Mouse (Mus musculus) inflammation-experienced regulatory T-cells, adult 6 months (primary cell): ENCODE data around the gene Arid5b. TPM values are rescaled to one million over a fixed set of nuclear protein-coding genes. Genes with fewer than 3 reads are reported as not detected.
A peak's percentile ranks its signal among the peaks of the same experiment; 100 is the strongest.

ENCODE experiments used
- ATAC-seq: one replicate; pipeline ENCODE4 v1.8.0; 2017
- polyA plus RNA-seq, 3 experiments: library from polyadenylated mRNA; unstranded; fragments of 100-300 nt; shearing (Covaris generic); gene quantifications; one replicate each; pipeline ENCODE4 v1.2.1; 2017

Gene Arid5b
- polyA plus RNA-seq, 3 experiments from 2014 or later: 28.4 to 78.0 (median 56.4) TPM

GRCm38 (mm10) chr10:68191691-68192380 lies 86.7 kb downstream of the Arid5b start:
- peak; percentile 51 for ATAC-seq

DNA sequence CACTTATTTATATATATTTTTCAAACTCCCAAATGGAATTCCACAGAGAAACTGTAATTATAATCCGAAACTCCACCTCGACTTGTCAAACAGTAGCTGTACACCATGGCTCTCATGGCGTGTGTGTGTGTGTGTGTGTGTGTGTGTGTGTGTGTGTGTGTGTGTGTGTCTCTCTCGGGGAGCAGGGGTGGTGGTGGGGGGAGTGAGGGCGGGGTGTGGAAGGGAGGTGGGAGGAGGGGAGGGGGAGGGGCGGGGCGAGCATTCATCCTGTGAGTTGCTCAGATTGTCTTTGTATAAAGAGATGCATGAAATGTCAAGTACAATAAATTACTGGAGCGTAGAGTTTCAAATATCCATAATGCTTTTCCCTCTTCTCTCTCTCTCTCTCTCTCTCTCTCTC lies 87.4 kb downstream of the Arid5b start:
- ATAC-seq: no peak

DNA sequence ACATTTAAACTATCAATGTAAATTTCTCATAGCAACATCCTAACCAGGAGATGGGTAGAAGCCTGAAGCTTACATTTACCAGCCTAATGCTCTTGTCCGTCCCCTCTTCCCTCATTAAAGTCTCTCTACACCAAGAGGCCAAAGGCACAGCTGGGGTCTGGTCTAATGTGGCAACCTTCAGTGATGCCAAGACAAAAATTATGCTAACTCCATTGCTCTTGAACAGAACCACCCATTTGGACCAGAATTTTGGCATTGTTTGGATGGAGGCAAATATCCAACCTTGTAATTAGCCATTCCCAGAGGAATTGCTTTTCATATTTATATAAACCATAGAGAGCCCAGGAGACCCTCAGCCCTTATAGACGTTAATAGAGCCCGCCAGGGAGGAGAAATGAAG lies 88.7 kb downstream of the Arid5b start:
- ATAC-seq: no peak

DNA sequence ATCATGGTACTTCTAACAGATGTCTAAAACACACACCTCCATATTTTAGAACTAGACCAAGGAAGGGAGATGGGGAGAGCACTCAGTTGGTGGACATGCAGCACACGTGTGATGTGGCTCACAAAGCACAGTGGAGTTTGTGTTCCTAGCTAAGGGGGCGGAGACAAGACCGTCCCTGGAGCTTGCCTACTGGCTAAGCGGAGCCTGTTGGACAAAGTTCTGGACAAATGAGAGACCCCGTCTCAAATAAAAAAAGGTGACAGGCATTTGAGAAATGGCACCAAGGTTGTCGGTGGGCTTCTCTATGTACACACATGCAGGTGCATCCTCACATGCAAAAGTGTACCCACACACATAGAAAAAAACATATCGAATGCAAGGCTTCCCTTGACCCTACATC lies 95.4 kb downstream of the Arid5b start:
- no peak for ATAC-seq

DNA sequence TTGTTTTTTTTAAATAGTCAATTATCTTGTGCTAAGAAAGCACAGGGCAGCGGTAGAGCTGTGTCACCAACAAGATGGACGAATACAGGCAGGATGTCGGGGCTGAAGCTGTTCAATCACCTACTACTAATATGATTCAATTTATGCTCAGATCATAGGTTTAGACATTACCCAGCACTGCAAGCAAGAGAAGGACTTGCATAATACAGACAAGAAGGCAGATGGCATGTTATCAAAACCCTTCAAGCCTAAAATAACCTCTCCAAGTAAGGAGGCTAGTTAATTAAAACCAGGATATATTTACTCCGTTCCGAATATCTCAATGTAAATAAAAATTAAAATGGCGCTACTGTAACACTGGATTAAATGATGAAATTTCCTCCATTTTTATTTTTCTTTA lies 96.3 kb downstream of the Arid5b start:
- ATAC-seq: no peak

DNA sequence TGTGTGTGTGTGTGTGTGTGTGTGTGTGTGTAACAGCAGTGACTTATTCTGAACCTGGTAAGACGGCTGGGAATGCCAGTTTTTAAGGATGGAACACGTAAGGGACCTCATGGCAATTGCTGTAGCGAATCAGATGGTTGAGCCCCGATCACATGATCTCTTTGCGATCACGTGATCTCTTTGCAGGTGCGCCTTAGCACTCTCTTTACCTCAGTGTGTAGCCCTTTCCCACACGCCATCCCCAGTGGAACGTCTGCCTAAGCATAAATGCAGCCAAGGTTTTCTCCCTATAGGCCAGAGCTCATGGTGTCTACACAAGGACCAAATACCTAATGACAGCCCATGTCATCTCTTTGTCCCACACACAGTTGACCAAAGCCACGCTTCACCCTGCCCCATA lies 97.4 kb downstream of the Arid5b start:
- ATAC-seq: no peak

DNA sequence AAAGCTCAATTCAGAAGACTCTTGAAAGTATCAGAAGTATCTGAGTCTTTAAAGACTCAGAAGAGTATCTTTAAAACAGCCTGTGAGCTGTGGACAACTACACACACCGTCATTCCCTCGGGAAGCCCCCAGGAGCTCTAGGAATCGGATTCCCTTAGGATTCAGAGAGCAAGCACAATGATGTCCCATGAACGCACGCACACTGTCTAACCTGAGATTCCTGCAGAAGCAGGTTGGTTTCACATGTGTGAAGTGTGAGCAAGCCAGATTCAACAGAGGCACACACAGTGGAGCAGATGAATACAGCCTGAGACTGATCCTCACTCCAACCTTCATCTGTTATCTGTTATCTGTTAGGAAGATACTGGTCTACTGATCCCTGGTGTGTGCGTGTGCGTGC lies 97.8 kb downstream of the Arid5b start:
- no peak for ATAC-seq

DNA sequence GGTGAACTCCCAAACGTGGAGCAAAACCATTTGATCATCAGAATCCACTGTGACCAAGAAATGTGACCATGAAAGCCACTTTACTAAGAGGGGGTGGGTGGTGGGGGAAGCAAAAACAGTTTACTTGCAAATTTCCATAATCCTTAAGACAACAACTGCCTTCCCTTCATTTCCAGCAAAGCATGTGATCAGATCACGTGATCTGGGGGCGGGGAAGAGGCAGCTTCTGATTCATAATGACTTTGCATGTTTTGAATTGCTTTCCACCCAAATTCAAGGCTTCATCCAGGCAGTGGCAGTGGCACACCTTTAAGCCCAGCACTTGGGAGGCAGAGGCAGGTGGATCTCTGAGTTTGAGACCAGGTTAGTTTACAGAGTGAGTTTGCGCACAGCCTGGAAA lies 98.4 kb downstream of the Arid5b start:
- ATAC-seq: no peak

GRCm38 (mm10) chr10:68179741-68180140 lies 98.8 kb downstream of the Arid5b start:
- ATAC-seq: no peak

DNA sequence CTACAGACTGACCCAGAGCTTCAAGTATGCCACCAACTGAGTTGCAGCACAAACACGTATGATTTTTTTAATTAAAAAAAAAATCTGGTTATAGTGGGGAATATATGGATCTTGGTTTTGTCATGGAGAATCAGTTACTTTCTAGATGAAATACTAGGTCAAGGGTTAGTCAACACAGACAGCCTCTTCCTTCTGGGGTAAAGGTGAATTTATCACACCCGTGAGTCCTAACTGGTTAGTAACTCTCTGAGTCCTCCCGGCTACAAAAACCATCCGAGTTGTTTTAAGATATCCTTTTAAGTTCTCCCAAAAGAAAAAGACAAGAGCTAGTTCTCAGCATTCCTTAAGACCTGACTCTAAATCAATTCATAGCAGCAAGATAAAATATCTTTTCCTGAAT lies 99.2 kb downstream of the Arid5b start:
- ATAC-seq: no peak

GRCm38 (mm10) chr10:68177697-68178485 lies 100.6 kb downstream of the Arid5b start:
- ATAC-seq: no peak

DNA sequence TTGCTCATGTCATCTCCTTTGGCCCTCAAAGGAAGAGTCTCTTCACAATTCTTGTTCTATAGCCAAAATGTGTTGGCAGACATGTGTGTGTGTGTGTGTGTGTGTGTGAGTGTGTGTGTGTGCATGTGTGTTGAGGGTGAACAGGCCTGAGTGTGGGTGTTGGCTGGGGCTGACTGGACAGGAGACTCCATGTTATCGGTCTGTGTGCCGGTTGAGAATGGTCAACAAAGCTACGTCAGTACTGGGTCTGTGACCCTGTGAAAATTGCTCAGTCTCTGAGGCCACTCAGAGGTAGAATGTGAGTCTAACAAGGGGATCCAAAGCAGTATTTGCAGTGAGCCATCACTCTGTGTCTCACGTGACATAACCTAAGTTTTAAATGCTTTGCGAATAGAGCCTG lies 102.7 kb downstream of the Arid5b start:
- no peak for ATAC-seq

DNA sequence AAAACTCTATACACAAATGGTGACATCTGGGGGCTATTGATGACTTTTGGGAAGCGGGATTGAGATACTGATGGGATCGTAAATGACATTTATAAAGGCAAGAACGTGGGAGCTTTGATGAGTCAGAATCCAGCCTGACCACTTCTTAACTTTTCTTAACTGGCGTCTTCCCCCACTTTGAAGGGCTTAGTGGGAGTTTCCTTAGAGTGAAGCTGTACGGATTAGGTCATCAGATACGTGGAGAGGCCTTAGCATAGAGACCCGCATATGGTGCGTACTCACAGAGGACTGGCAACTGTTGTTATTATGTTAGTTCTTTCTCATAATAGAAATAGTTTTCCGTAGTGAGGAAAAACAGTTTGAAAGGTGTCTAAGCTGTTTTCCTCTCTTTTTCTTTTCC lies 104.9 kb downstream of the Arid5b start:
- no peak for ATAC-seq

GRCm38 (mm10) chr10:68172906-68173305 lies 105.6 kb downstream of the Arid5b start:
- ATAC-seq: no peak

DNA sequence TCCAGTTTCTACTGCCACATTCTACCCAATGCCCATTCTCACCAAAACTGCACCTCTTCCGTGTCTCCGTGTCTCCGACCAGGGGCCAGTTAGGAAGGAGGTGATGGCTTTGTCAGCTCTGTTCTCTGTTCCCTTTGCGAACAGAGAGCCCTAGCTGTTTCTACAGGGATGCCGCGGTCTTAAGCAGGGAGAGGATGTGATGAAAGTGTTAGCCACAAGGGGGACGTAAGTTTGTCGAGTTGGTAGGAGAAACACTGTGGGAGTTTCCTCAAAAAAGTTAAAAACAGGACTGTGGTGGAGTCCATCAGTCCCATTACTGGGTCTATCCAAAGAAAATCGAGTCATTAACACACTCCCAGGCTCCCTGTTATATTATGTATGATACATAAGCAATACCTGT lies 106.6 kb downstream of the Arid5b start:
- no peak for ATAC-seq

- ATAC-seq: no peak
Measured at GRCm38 (mm10) chr10:68168613-68169012, 109.9 kb downstream of the Arid5b start.

DNA sequence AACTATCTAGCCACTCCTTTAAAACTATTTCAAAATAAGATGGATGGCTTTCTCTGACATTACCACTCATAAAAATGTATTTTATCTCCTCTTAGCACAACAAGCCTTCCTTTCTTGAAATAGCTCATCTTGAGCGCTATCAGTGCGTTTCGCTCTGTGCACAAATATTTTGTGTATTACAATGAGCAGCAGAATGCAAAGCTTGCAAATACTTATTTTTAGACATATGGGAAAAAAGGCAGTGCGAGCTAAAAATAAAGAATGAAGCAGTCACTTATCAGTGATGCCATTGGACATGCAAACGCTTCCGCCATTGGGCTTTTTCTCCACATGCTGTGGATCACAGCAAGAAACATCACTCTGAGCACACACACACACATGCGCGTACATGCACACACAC lies 110.4 kb downstream of the Arid5b start:
- ATAC-seq: no peak

DNA sequence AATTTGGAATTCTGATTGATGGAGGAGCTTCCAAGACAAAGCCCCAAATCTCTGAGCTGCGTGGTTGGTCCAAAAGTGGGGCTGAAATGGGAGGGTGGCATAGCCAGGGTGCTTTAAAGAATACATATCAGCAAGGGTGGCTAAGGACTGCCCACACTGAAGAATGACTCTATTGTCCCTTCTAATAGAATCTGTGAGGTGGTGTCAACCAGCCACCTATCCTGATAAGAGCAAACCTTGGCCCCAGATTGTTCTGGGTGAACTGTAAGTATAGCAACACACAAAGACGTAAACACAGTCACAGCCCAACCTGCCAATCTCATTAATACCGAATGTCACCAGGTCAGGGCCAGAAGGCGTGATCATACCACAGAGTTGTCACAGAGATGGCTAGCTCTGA lies 111.4 kb downstream of the Arid5b start:
- no peak for ATAC-seq

- peak; percentile 59 for ATAC-seq
Measured at GRCm38 (mm10) chr10:68166695-68167086, 111.8 kb downstream of the Arid5b start.

- ATAC-seq: peak; percentile 12
Measured at GRCm38 (mm10) chr10:68165709-68166694, 112.5 kb downstream of the Arid5b start.

GRCm38 (mm10) chr10:68164723-68165706 lies 113.5 kb downstream of the Arid5b start:
- ATAC-seq: peak; percentile 30

GRCm38 (mm10) chr10:68164137-68164536 lies 114.4 kb downstream of the Arid5b start:
- ATAC-seq: no peak
